Mouse (Mus musculus) lung, postnatal 0 days (tissue): ENCODE results near the gene Gm17655. TPM values are rescaled to one million over a fixed set of nuclear protein-coding genes. Genes with fewer than 3 reads are reported as not detected.

ENCODE experiments used
- ATAC-seq: fragments of 200-750 bp; cut with Nextera tagmentation; 2 replicates; pipeline ENCODE4 v1.8.0; 2017; ENCODE audit warnings: moderate library complexity
- DNase-seq: peaks from one replicate; pipeline ENCODE4 v3.0.0-alpha.2; 2016; ENCODE audit warnings: low spot score
- H3K27ac ChIP-seq: fragments of 300-500 bp; sonication (generic); 2 replicates; pipeline ENCODE4 v1.5.1; 2014; ENCODE audit warnings: antibody characterized with exemption, mild to moderate bottlenecking, low read length, mixed read lengths
- H3K27me3 ChIP-seq: fragments of 300-500 bp; sonication (generic); replicated peaks from 2 replicates; pipeline ENCODE4 v1.6.1; 2014; ENCODE audit warnings: low read length, mixed read lengths; ENCODE audit not compliant: insufficient read depth
- H3K36me3 ChIP-seq: fragments of 300-500 bp; sonication (generic); 2 replicates; pipeline ENCODE4 v1.6.1; 2014; ENCODE audit warnings: low read length, mixed read lengths; ENCODE audit not compliant: insufficient read depth
- H3K4me1 ChIP-seq: fragments of 300-500 bp; sonication (generic); 2 replicates; pipeline ENCODE4 v1.6.1; 2014; ENCODE audit warnings: antibody characterized with exemption, low read depth, low read length, mixed read lengths; ENCODE audit not compliant: insufficient read depth
- H3K4me2 ChIP-seq: fragments of 300-500 bp; sonication (generic); replicated peaks from 2 replicates; pipeline ENCODE4 v1.6.1; 2014; ENCODE audit warnings: low read depth, mild to moderate bottlenecking, low read length, moderate library complexity, mixed read lengths
- H3K4me3 ChIP-seq: fragments of 300-500 bp; sonication (generic); 2 replicates; pipeline ENCODE4 v1.5.1; 2014; ENCODE audit warnings: low read depth, low read length
- H3K9ac ChIP-seq: fragments of 300-500 bp; sonication (generic); replicated peaks from 2 replicates; pipeline ENCODE4 v1.6.1; 2014; ENCODE audit warnings: low read depth, mild to moderate bottlenecking
- H3K9me3 ChIP-seq: fragments of 300-500 bp; sonication (generic); 2 replicates; pipeline ENCODE4 v1.6.1; 2016; ENCODE audit warnings: low read length, mixed read lengths
- CTCF ChIP-seq: IDR thresholded peaks from 2 replicates; pipeline ENCODE4 v1.5.1; 2016; ENCODE audit warnings: antibody characterized with exemption, mild to moderate bottlenecking
- EP300 ChIP-seq: IDR thresholded peaks from 2 replicates; pipeline ENCODE4 v1.6.1; 2016; ENCODE audit warnings: antibody characterized with exemption, mild to moderate bottlenecking, control low read depth
- WGBS: fragments of 180-500 bp; shearing (Covaris S2); extraction: QIAGEN DNeasy Blood & Tissue Kit; methylation state at CpG from one replicate; pipeline ENCODE4 v1.1.7; 2014; 5-methylcytosine and 5-hydroxymethylcytosine counted together
- polyA plus RNA-seq: library from polyadenylated mRNA; unstranded; fragments of >200 nt; fragmentation: Nextera tagmentation; extraction: Ambion mirVana; gene quantifications from 2 replicates; pipeline ENCODE4 v1.2.1, GENCODE M21; 2015

The Gm17655 gene
- polyA plus RNA-seq, 1 experiment from 2014 or later, result 1.6 TPM

DNA sequence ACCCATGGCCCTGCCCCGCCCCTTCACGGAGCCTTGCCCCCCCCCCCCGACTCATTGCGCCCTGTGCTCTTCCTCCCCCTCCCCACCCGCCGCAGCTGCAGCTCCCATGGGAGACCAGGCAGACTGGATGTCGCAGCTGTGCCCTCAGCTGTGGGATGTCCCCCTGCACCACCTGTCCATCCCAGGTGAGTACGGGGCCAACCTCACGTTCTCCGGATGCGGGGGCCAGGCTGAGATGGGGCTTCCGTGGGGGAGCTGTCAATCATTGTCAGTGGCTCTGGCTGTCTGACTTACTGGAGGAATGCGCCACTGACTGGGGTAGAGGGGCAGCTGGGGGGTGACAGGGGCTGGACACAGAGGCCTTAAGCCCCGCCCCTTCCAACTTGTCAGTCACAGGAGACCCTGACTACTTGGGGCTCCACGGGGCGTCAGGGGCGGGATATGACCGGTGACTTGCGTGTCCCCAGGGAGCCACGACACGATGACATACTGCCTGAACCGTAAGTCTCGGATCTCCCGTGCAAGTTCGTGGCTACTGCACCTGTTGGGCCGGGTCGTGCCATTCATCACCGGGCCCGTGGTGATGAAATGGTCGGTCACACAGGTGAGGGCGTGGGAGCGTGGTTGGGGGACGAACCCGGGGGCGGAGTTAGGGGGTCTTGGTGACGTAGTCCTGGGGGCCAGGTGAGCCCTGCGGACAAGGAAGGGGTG lies 28.8 kb upstream of the Gm17655 start:
- H3K36me3 ChIP-seq, result peaks cover 20% of the 10 kb centered on the region
- H3K9me3 ChIP-seq, result no peaks in the 10 kb centered on the region
- H3K27me3 ChIP-seq, result no peaks in the 10 kb centered on the region
- H3K4me2 ChIP-seq, result peak overlapping the region; percentile 57
- ATAC-seq, result peak; percentile 11
- peak; percentile 37 for DNase-seq
- no peak overlapping the region for H3K27ac ChIP-seq
- WGBS, result 2% methylated on average over 30 of the region's 37 CpGs
- no peak for TF ChIP-seq CTCF
- TF ChIP-seq EP300, result no peak
- peaks cover 14% of the 10 kb centered on the region for H3K4me1 ChIP-seq
- H3K4me3 ChIP-seq, result peak overlapping the region; percentile 28
- H3K9ac ChIP-seq, result no peak overlapping the region

GRCm38 (mm10) chr5:110099656-110100580 lies 27.6 kb upstream of the Gm17655 start, which contains the start of gene Plcxd1:
Plcxd1 (plus strand) TSS chr5:110099969.
- Histone ChIP-seq H3K4me3 (peak within 1 kb of the TSS; percentile 28), H3K36me3 (peaks cover 18% of the 10 kb centered on the region), H3K9ac (no peak within 1 kb of the TSS), H3K4me1 (peaks cover 14% of the 10 kb centered on the region), H3K9me3 (no peaks in the 10 kb centered on the region), H3K27me3 (no peaks in the 10 kb centered on the region), H3K27ac (peak within 1 kb of the TSS; percentile 20; the same call in 1 of the 2 replicates), H3K4me2 (peak within 1 kb of the TSS; percentile 57)
- 6% methylated on average over 24 of the region's 25 CpGs for WGBS
- no peak for TF ChIP-seq EP300
- peak; percentile 22; the same call in 1 of the 2 replicates for TF ChIP-seq CTCF
- DNase-seq (no peak), ATAC-seq (0 out of 2 replicates have a peak, but pooled peaks have one; percentile 9)

- H3K27me3 ChIP-seq, result no peaks in the 10 kb centered on the region
- ATAC-seq (peak; percentile 34), DNase-seq (peak; percentile 71)
- TF ChIP-seq CTCF (peak; percentile 14; the same call in 1 of the 2 replicates), EP300 (no peak)
- H3K27ac ChIP-seq, result peak overlapping the region; percentile 20; the same call in 1 of the 2 replicates
- H3K4me2 ChIP-seq, result no peak overlapping the region
- peaks cover 9% of the 10 kb centered on the region for H3K36me3 ChIP-seq
- H3K9ac ChIP-seq, result no peak overlapping the region
- WGBS, result 41% methylated on average over 1 of the region's 1 CpGs
- no peak overlapping the region for H3K4me3 ChIP-seq
- H3K4me1 ChIP-seq, result peaks cover 14% of the 10 kb centered on the region
- no peaks in the 10 kb centered on the region for H3K9me3 ChIP-seq
Observed at GRCm38 (mm10) chr5:110098991-110099477, 26.7 kb upstream of the Gm17655 start.

- no peaks in the 10 kb centered on the region for H3K4me1 ChIP-seq
- no peaks in the 10 kb centered on the region for H3K9me3 ChIP-seq
- no peak for TF ChIP-seq EP300
- no peak for TF ChIP-seq CTCF
- H3K27me3 ChIP-seq, result no peaks in the 10 kb centered on the region
- H3K4me2 ChIP-seq, result peak overlapping the region; percentile 72
- DNase-seq (no peak), ATAC-seq (peak; percentile 26; the same call in 1 of the 2 replicates)
- H3K9ac ChIP-seq, result peak overlapping the region; percentile 43; the same call in 1 of the 2 replicates
- 11% methylated on average over 4 of the region's 4 CpGs for WGBS
- H3K4me3 ChIP-seq, result peak overlapping the region; percentile 50
- peak overlapping the region; percentile 74 for H3K27ac ChIP-seq
- no peaks in the 10 kb centered on the region for H3K36me3 ChIP-seq
Observed at GRCm38 (mm10) chr5:110094847-110095213, 22.5 kb upstream of the Gm17655 start.

GRCm38 (mm10) chr5:110094030-110094846 lies 21.9 kb upstream of the Gm17655 start, which contains the start of gene Gm35315:
Gm35315 (minus strand) TSS chr5:110094420.
- WGBS, result 2% methylated on average over 25 of the region's 25 CpGs
- peak; percentile 96 for ATAC-seq

More at GRCm38 (mm10) chr5:110094030-110094846, 21.9 kb upstream of the Gm17655 start, which contains the start of gene Gm35315:
- no peaks in the 10 kb centered on the region for H3K27me3 ChIP-seq
- H3K9me3 ChIP-seq, result no peaks in the 10 kb centered on the region
- DNase-seq, result peak; percentile 95
- peak within 1 kb of the TSS; percentile 74 for H3K27ac ChIP-seq
- H3K4me2 ChIP-seq, result peak within 1 kb of the TSS; percentile 72
- no peaks in the 10 kb centered on the region for H3K4me1 ChIP-seq
- TF ChIP-seq CTCF, result no peak
- no peak for TF ChIP-seq EP300
- peak within 1 kb of the TSS; percentile 43; the same call in 1 of the 2 replicates for H3K9ac ChIP-seq
- H3K36me3 ChIP-seq, result no peaks in the 10 kb centered on the region
- peak within 1 kb of the TSS; percentile 50 for H3K4me3 ChIP-seq
